Mouse (Mus musculus) MEL-GATA-1-ER (cell line): ENCODE data around the gene Nt5c1a.

ENCODE experiments used
- DNase-seq: peaks from one replicate; pipeline ENCODE4 v3.0.0-alpha.2; 2012; ENCODE audit warnings: low read depth; ENCODE audit errors: extremely low read depth

Nt5c1a gene

GRCm38 (mm10) chr4:123211453-123211852, 10.1 kb downstream of the Nt5c1a start:
- no peak for DNase-seq

- no peak for DNase-seq
Measured at GRCm38 (mm10) chr4:123212330-123212729, 11.0 kb downstream of the Nt5c1a start.

GRCm38 (mm10) chr4:123213975-123214374, 12.7 kb downstream of the Nt5c1a start:
- DNase-seq: no peak

- DNase-seq: no peak
Measured at GRCm38 (mm10) chr4:123215367-123215766, 14.1 kb downstream of the Nt5c1a start.

- DNase-seq: peak; percentile 25
Measured at GRCm38 (mm10) chr4:123216782-123217181, 15.5 kb downstream of the Nt5c1a start.

- no peak for DNase-seq
Measured at GRCm38 (mm10) chr4:123219720-123220357, 18.5 kb downstream of the Nt5c1a start.

- DNase-seq: no peak
Measured at GRCm38 (mm10) chr4:123220637-123221036, 19.3 kb downstream of the Nt5c1a start.

- DNase-seq: peak; percentile 22
Measured at GRCm38 (mm10) chr4:123223309-123223708, 22.0 kb downstream of the Nt5c1a start.

- DNase-seq: no peak
Measured at GRCm38 (mm10) chr4:123225718-123226403, 24.6 kb downstream of the Nt5c1a start.

GRCm38 (mm10) chr4:123227707-123228106, 26.4 kb downstream of the Nt5c1a start:
- DNase-seq: no peak

GRCm38 (mm10) chr4:123228270-123228669, 27.0 kb downstream of the Nt5c1a start:
- DNase-seq: no peak

- no peak for DNase-seq
Measured at GRCm38 (mm10) chr4:123229166-123229565, 27.9 kb downstream of the Nt5c1a start.

GRCm38 (mm10) chr4:123232841-123233240, 31.5 kb downstream of the Nt5c1a start:
- no peak for DNase-seq

GRCm38 (mm10) chr4:123233492-123234084, 32.3 kb downstream of the Nt5c1a start, which contains the start of gene Heyl:
Gene Heyl (plus strand): TSS chr4:123233556.
- DNase-seq: no peak

- DNase-seq: no peak
Measured at GRCm38 (mm10) chr4:123235835-123236430, 34.6 kb downstream of the Nt5c1a start.

GRCm38 (mm10) chr4:123236431-123237031, 35.2 kb downstream of the Nt5c1a start:
- no peak for DNase-seq

GRCm38 (mm10) chr4:123237386-123238266, 36.3 kb downstream of the Nt5c1a start:
- no peak for DNase-seq

GRCm38 (mm10) chr4:123239361-123240203, 38.3 kb downstream of the Nt5c1a start:
- no peak for DNase-seq

GRCm38 (mm10) chr4:123246221-123246620, 44.9 kb downstream of the Nt5c1a start:
- no peak for DNase-seq

- no peak for DNase-seq
Measured at GRCm38 (mm10) chr4:123246651-123247050, 45.3 kb downstream of the Nt5c1a start.
